Mouse (Mus musculus): Measurements from ENCODE around the gene Catip. TPM values are rescaled to one million over a fixed set of nuclear protein-coding genes. Genes with fewer than 3 reads are reported as not detected.

The Catip gene
- total and polyA plus RNA-seq, 2 experiments from 2014 or later, result 0.61 TPM; not detected in 1

DNA sequence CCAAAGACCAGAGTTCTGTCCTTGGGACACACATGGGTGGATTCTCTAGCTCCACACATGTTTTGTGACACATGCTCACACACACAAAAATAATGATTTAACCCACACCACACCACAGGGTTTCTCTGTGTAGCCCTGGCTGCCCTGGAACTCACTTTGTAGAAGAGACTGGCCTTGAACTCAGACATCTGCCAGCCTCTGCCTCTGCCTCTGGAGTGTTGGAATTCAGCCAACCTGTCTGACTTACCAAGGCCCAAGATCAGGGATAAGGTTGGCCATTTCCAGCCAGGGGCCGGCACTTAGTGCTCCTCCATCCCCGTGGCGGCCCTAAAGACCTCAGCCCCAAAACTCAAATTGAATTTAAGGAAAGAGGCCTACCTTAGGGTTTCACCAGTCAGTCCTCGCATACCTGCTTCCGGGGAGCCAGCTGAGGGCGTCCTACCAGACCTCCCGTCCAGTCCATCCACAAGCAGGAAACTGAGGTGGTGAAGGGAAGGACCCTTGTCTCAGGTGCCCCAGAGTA, 26.6 kb downstream of the Catip start:
- ATAC-seq (ENCODE audit: insufficient read depth, low read depth) (no peak), DNase-seq (ENCODE audit: low spot score) (no peak)
- 0 out of 2 replicates have a peak, but pooled peaks cover under 1% of the 10 kb centered on the region for H3K36me3 ChIP-seq (replicated peaks; ENCODE audit: control insufficient read depth, insufficient read depth, low read length)
- no peak for TF ChIP-seq EP300 (IDR thresholded peaks at IDR 0.05; ENCODE audit: low read depth)
- TF ChIP-seq CTCF (IDR thresholded peaks at IDR 0.05; ENCODE audit: low read depth), result no peak
- H3K27ac ChIP-seq (ENCODE audit: low read depth), result no peak overlapping the region; the same call in 1 of the 2 replicates
- H3K4me1 ChIP-seq (ENCODE audit: control insufficient read depth, insufficient read depth), result peaks cover 20% of the 10 kb centered on the region
- no peaks in the 10 kb centered on the region for H3K9me3 ChIP-seq (replicated peaks; ENCODE audit: control insufficient read depth, low read length)
- H3K27me3 ChIP-seq (ENCODE audit: control insufficient read depth, insufficient read depth, low read length), result no peaks in the 10 kb centered on the region
- H3K4me2 ChIP-seq (ENCODE audit: low read depth, low read length), result no peak overlapping the region
- no peak overlapping the region for H3K4me3 ChIP-seq (ENCODE audit: low read depth, low read length)
- H3K9ac ChIP-seq (replicated peaks; ENCODE audit: low read depth, low read length), result no peak overlapping the region
- WGBS, result 77% methylated on average over 7 of the region's 7 CpGs

DNA sequence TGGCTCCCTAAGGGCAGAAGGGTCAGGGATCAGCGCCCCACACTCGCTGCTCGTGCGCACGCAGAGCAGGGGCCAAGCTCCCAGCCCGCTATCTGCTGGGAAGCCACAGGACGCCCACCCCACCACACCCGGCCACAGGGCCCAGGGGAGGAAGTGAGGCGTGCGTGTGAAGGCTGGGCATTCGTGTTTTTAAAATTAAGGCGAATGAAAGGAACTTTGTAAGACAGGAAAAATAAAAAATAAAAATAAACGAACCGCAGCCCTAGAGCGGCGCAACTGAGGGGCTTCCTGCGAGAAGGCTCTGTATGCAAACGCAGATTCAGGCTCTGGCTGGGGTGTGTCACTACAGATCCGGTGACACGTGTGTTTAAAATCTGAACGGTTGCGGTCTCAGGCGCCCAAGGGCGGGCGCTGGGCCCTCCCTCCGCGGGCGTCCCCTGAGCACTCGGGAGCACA, 28.0 kb downstream of the Catip start:
- Histone ChIP-seq H3K27me3 (ENCODE audit: control insufficient read depth, insufficient read depth, low read length) (no peaks in the 10 kb centered on the region), H3K9ac (replicated peaks; ENCODE audit: low read depth, low read length) (peak overlapping the region; percentile 46), H3K4me3 (ENCODE audit: low read depth, low read length) (peak overlapping the region; percentile 76), H3K4me2 (ENCODE audit: low read depth, low read length) (peak overlapping the region; percentile 94), H3K9me3 (replicated peaks; ENCODE audit: control insufficient read depth, low read length) (no peaks in the 10 kb centered on the region), H3K4me1 (ENCODE audit: control insufficient read depth, insufficient read depth) (peaks cover 20% of the 10 kb centered on the region), H3K36me3 (replicated peaks; ENCODE audit: control insufficient read depth, insufficient read depth, low read length) (peaks cover 15% of the 10 kb centered on the region), H3K27ac (ENCODE audit: low read depth) (peak overlapping the region; percentile 98)
- ATAC-seq (ENCODE audit: insufficient read depth, low read depth) (0 out of 2 replicates have a peak, but pooled peaks have one; percentile 7), DNase-seq (ENCODE audit: low spot score) (peak; percentile 52)
- TF ChIP-seq CTCF (IDR thresholded peaks at IDR 0.05; ENCODE audit: low read depth) (no peak), EP300 (IDR thresholded peaks at IDR 0.05; ENCODE audit: low read depth) (no peak)
- WGBS, result 4% methylated on average over 29 of the region's 29 CpGs

DNA sequence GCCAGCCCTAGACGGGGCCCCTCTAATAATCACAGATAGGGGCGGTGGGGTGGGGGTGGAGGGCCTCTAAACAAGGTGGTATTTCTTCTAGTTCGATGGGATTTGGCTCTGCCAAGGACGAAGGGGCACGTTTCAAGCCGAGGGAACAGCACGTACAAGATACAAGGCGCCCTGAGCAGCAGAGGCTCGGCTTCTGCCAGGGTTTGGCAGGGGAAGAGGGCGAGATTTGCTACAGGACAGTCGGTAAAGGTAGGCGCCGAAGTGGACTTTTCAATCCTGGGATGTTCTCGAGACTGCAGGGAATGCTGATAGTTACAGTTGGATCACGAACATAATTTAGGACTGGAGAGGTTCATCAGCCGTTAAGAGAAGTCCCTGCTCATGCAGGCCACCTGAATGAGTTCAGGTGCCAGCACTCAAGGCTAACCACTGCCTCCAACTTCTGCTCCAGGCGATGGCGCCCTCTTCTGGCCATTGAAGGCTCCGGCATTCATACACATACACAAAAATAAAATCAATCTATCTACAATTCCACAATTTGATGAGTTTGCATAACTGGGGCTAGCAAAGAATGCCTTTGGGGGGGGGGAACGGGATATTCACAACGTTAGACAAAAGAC, 28.5 kb downstream of the Catip start:
- Histone ChIP-seq H3K36me3 (replicated peaks; ENCODE audit: control insufficient read depth, insufficient read depth, low read length) (peaks cover 20% of the 10 kb centered on the region), H3K4me2 (ENCODE audit: low read depth, low read length) (peak overlapping the region; percentile 94), H3K4me1 (ENCODE audit: control insufficient read depth, insufficient read depth) (peaks cover 20% of the 10 kb centered on the region), H3K9ac (replicated peaks; ENCODE audit: low read depth, low read length) (peak overlapping the region; percentile 46), H3K9me3 (replicated peaks; ENCODE audit: control insufficient read depth, low read length) (no peaks in the 10 kb centered on the region), H3K27ac (ENCODE audit: low read depth) (peak overlapping the region; percentile 98), H3K27me3 (ENCODE audit: control insufficient read depth, insufficient read depth, low read length) (no peaks in the 10 kb centered on the region), H3K4me3 (ENCODE audit: low read depth, low read length) (peak overlapping the region; percentile 76)
- TF ChIP-seq EP300 (IDR thresholded peaks at IDR 0.05; ENCODE audit: low read depth) (no peak), CTCF (IDR thresholded peaks at IDR 0.05; ENCODE audit: low read depth) (peak; percentile 68)
- DNase-seq (ENCODE audit: low spot score), result peak; percentile 75
- no peak for ATAC-seq (ENCODE audit: insufficient read depth, low read depth)
- WGBS, result 2% methylated on average over 21 of the region's 21 CpGs

DNA sequence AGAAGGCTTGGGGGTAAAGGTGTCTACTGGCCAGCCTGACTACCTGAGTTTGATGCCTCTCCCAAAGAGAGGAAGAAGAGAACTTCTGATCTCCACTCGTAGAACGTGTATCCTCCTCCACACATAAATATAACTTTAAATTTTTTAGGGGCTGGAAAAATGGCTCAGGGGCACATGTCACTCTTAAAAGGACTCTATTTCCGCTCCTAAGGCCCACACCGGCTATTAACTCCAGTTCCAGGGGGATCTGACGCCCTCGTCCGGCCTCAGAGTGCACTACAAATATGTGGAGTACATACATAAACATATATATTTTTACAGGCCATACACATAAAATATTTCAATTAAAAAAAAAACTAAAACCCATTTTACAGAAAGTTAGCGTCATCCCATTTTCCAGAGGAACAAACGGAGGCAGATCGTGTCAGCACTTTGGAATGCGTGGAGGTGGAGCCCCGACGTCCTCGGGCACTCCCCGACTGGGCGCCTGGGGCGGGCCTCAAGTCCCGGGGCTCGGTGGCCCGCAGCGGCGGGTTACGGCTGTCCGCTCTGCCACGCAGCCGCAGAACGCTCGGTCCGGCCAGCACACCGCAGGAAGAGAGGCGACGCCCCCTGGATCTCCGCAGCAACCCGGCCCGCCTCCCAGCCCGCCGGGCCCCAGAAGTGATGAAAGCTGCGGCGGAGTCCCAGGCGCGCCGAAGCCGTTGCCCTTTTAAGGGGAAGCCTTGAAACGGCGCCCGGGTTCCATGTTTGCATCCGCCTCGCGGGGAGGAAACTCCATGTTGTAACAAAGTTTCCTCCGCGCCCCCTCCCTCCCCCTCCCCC, 29.2 kb downstream of the Catip start, which contains the start of gene Ctdsp1:
Ctdsp1 (plus strand) TSS at position 586 of the 825 bp plus-strand sequence.
- DNase-seq (ENCODE audit: low spot score) (peak; percentile 99), ATAC-seq (ENCODE audit: insufficient read depth, low read depth) (peak; percentile 82)
- 5% methylated on average over 49 of the region's 51 CpGs for WGBS

DNA sequence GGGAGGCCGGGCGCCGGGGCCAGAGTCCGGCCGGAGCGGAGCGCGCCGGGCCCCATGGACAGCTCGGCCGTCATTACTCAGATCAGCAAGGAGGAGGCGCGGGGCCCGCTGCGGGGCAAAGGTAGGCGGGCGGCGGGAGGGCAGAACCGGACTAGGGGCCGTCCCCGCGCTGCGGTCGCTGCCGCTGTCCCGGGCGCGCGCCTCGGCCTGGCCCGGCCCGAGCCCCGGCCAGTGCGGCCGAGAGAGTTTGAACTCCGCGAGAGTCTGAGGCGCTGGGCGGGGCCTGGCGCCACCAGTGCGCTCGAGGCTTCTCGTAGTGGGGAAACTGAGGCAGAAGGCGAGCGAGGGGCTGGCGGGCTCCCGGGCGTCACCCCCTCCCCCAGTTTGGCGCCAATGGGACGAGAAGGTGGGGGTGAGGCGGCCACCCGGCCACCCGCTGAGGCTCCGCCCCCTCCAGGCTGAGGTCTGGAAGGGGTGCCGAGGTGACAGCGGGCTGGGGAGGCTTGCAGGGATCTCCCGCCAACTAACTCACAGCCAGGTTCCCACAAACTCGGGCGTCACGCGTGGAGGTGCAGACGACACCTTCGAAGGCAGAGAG, 30.0 kb downstream of the Catip start:
- peak overlapping the region; percentile 97 for H3K9ac ChIP-seq (replicated peaks; ENCODE audit: low read depth, low read length)
- H3K36me3 ChIP-seq (replicated peaks; ENCODE audit: control insufficient read depth, insufficient read depth, low read length), result peaks cover 21% of the 10 kb centered on the region
- H3K27ac ChIP-seq (ENCODE audit: low read depth), result peak overlapping the region; percentile 98
- H3K27me3 ChIP-seq (ENCODE audit: control insufficient read depth, insufficient read depth, low read length), result no peaks in the 10 kb centered on the region
- peak overlapping the region; percentile 94 for H3K4me2 ChIP-seq (ENCODE audit: low read depth, low read length)
- H3K9me3 ChIP-seq (replicated peaks; ENCODE audit: control insufficient read depth, low read length), result no peaks in the 10 kb centered on the region
- under 1% methylated on average over 44 of the region's 63 CpGs for WGBS
- H3K4me1 ChIP-seq (ENCODE audit: control insufficient read depth, insufficient read depth), result peaks cover 20% of the 10 kb centered on the region
- peak overlapping the region; percentile 76 for H3K4me3 ChIP-seq (ENCODE audit: low read depth, low read length)
- TF ChIP-seq EP300 (IDR thresholded peaks at IDR 0.05; ENCODE audit: low read depth) (peak; percentile 63; the same call in 1 of the 2 replicates), CTCF (IDR thresholded peaks at IDR 0.05; ENCODE audit: low read depth) (no peak)
- ATAC-seq (ENCODE audit: insufficient read depth, low read depth) (peak; percentile 45), DNase-seq (ENCODE audit: low spot score) (peak; percentile 63)

More for the DNA sequence above, 29.2 kb downstream of the Catip start, which contains the start of gene Ctdsp1:
- Histone ChIP-seq H3K27me3 (ENCODE audit: control insufficient read depth, insufficient read depth, low read length) (no peaks in the 10 kb centered on the region), H3K4me3 (ENCODE audit: low read depth, low read length) (peak within 1 kb of the TSS; percentile 76), H3K4me2 (ENCODE audit: low read depth, low read length) (peak within 1 kb of the TSS; percentile 94), H3K27ac (ENCODE audit: low read depth) (peak within 1 kb of the TSS; percentile 98), H3K4me1 (ENCODE audit: control insufficient read depth, insufficient read depth) (peaks cover 20% of the 10 kb centered on the region), H3K9ac (replicated peaks; ENCODE audit: low read depth, low read length) (peak within 1 kb of the TSS; percentile 97), H3K36me3 (replicated peaks; ENCODE audit: control insufficient read depth, insufficient read depth, low read length) (peaks cover 21% of the 10 kb centered on the region), H3K9me3 (replicated peaks; ENCODE audit: control insufficient read depth, low read length) (no peaks in the 10 kb centered on the region)
- peak; percentile 74 for TF ChIP-seq EP300 (IDR thresholded peaks at IDR 0.05; ENCODE audit: low read depth)
- 0 out of 2 replicates have a peak, but pooled peaks have one; percentile 5 for TF ChIP-seq CTCF (IDR thresholded peaks at IDR 0.05; ENCODE audit: low read depth)
